Mouse (Mus musculus) skeletal muscle tissue, postnatal 0 days (tissue): ENCODE measurements around the gene Gm29423. TPM values are rescaled to one million over a fixed set of nuclear protein-coding genes. Genes with fewer than 3 reads are reported as not detected.

ENCODE experiments used
- polyA plus RNA-seq: library from polyadenylated mRNA; unstranded; fragments of >200 nt; fragmentation: Nextera tagmentation; extraction: Ambion mirVana; gene quantifications from 2 replicates; pipeline ENCODE4 v1.2.1, GENCODE M21; 2015

Gm29423 gene
- not detected in 2 replicates for polyA plus RNA-seq

GRCm38 (mm10) chrY:70303187-70303586 lies at the start of gene Gm29423, which contains the start of gene Gm29644:
Gene Gm29423 (minus strand): TSS chrY:70303287.
Gene Gm29644 (minus strand): TSS chrY:70303343.

DNA sequence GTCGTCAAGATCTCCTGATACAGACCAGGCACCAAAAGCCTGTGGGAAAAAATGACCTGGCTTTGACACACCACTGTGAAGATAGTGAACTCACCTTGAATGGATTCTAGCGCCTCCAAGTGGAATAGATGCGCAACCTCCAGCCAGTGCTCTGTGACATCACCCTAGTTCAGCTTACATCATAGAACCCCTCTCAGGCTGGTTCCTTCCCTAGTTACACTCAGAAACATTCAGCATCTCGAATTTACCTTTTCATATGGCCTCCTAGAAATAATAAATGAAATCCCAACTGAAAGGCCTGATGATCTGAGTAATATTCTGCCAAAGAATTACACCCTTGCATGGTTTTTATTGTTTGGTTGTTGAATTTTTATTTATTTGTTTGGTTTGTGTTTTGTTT lies 29.5 kb downstream of the Gm29423 start, which contains the start of gene Gm21118:
Gene Gm21118, minus strand, starts transcription at position 101 of the 400 bp plus-strand sequence.

Other genes with a start within 250 kb of the Gm29423 start
- not detected in 2 replicates for gene Gm21118, start 29.6 kb downstream of the Gm29423 start, polyA plus RNA-seq
- not detected in 2 replicates for gene Gm29644, start 56 bp upstream of the Gm29423 start, polyA plus RNA-seq
- gene Gm20888, start 138.6 kb upstream of the Gm29423 start, polyA plus RNA-seq: not detected in 2 replicates